Mouse (Mus musculus): Measurements from ENCODE around the gene Dnajc2. TPM values are rescaled to one million over a fixed set of nuclear protein-coding genes. Genes with fewer than 3 reads are reported as not detected.

Gene Dnajc2
- polyA plus RNA-seq (2012; rRNA removed), result 49.9 and 70.9 TPM in 2 replicates

GRCm38 (mm10) chr5:21785053-21785452 is at the start of gene Dnajc2, which contains the start of gene Psmc2:
TSS of gene Dnajc2 (minus strand) at chr5:21785251.
TSS of gene Psmc2 (plus strand) at chr5:21785283.

GRCm38 (mm10) chr5:21736956-21737585 is 48.0 kb downstream of the Dnajc2 start, which contains the start of gene Pmpcb:
TSS of gene Pmpcb (plus strand) at chr5:21737141.

Other genes with a start within 250 kb of the Dnajc2 start
- 13.7 and 24.0 TPM in 2 replicates for gene Lrrc17, start 241.7 kb downstream of the Dnajc2 start, polyA plus RNA-seq (2012; rRNA removed)
- gene Fbxl13, start 139.6 kb downstream of the Dnajc2 start, polyA plus RNA-seq (2012; rRNA removed), result 0.31 and 0.35 TPM in 2 replicates
- 95.8 and 116 TPM in 2 replicates for gene Armc10, start 139.4 kb downstream of the Dnajc2 start, polyA plus RNA-seq (2012; rRNA removed)
- 8.2 and 13.7 TPM in 2 replicates for gene Napepld, start 83.9 kb downstream of the Dnajc2 start, polyA plus RNA-seq (2012; rRNA removed)
- gene Pmpcb, start 48.1 kb downstream of the Dnajc2 start, polyA plus RNA-seq (2012; rRNA removed), result 94.1 and 95.7 TPM in 2 replicates
- 140 and 147 TPM in 2 replicates for gene Psmc2, start within 50 bp of the Dnajc2 start, polyA plus RNA-seq (2012; rRNA removed)
- 0.04 and 0.06 TPM in 2 replicates for gene Slc26a5, start 80.4 kb upstream of the Dnajc2 start, polyA plus RNA-seq (2012; rRNA removed)